Mouse (Mus musculus) layer of hippocampus, adult 9-11 months (tissue): ENCODE data around the gene Spata46.

Source experiments
- DNase-seq: peaks from one replicate; pipeline ENCODE4 v3.0.0; 2022

The Spata46 gene

DNA sequence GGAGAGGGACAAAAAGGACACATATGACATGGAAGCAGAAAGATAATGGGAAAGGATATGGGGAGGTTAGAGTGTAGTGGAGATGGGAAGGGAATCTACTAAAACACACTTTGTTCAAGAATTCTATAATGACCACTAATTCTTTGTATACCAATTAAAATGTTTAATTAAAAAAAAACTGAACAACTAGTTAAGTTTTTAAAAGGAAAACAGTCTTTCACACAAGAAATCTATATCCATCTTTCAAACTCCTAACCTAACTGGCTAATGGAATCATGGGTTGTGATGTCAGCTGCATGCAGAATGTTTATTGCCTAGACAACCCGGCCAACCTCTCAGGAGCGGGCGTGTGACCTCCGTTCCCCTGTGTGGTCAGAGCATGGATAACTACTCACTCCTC, at the start of gene Spata46:
Spata46 (plus strand) TSS at position 301 of the 400 bp plus-strand sequence.
- DNase-seq = no peak

DNA sequence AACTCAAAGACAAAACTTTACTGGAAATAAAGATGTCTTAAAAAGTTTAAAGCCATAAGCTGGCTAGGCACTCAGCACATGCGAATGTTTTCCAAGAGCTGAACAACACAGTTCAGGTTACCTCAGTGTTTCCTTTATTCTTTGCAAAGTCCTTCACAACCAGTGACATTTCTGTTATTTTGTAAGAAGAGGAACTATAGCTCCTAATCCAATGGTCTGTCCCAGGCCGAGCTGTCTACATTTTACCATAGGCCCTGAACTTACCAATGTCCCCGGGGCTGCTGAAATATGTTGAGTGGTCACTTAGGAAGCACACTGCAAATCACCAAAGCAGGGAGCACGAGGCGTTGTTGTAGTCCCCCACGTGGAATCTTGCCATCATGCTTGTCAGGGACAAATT, 38.3 kb upstream of the Spata46 start:
- no peak for DNase-seq

DNA sequence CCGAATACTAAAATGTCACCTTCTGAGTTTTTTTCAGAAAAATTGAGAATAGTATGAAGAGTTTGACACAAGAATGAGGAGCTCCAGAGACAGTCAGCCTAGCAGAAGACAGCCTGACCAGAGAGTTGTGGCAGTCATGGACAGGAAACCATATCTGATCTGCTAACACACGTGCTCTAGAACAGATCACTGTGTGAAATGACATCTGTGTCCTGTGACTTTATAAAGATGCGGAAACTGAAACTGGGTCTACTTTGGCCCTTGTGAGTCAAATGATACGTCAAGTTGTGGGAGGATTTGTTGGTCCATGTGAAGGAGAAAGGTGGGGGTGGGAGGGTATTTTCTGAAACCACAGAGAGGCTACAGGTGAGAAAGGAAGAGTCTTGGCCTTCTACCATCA, 37.9 kb upstream of the Spata46 start:
- no peak for DNase-seq

DNA sequence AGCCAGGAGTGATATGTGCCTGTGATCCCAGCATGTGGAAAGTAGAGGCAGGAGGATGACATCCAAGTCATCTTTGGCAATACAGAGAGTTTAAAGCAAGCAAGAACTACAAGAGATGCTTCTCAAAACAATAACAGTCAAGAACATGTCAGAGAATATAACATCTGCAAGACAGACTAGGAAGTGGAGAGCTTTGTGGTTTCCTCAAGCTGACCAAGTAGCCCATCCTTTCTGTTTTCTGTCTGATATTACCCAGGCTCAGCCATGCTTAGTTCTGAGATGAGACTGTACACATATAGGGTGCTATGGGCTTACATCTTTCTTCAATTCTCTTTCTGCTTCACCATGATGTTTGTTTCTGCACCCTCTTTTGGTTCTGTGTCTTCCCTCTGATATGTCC, 35.4 kb upstream of the Spata46 start:
- no peak for DNase-seq

DNA sequence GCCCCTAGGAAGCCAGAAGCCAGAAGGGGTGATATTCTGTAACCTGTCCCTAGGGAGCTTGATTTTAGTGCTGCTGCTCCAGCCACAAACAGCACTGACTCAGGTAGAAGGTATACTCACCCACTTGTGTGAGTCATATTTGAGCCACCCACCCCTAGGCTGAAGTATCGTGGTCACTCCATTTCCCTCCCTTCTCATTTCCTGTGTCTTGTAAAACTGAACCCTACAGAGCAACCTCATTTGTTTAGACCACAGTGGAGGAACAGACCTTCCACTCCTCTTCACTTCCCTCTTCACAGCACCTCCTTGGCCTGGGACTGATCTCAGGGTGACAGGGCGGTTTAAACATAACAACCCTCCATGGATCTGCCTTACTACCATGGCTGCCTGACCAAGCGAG, 31.6 kb upstream of the Spata46 start, which contains the start of gene Sh2d1b1:
Sh2d1b1 (plus strand) TSS at position 305 of the 400 bp plus-strand sequence.
- no peak for DNase-seq

DNA sequence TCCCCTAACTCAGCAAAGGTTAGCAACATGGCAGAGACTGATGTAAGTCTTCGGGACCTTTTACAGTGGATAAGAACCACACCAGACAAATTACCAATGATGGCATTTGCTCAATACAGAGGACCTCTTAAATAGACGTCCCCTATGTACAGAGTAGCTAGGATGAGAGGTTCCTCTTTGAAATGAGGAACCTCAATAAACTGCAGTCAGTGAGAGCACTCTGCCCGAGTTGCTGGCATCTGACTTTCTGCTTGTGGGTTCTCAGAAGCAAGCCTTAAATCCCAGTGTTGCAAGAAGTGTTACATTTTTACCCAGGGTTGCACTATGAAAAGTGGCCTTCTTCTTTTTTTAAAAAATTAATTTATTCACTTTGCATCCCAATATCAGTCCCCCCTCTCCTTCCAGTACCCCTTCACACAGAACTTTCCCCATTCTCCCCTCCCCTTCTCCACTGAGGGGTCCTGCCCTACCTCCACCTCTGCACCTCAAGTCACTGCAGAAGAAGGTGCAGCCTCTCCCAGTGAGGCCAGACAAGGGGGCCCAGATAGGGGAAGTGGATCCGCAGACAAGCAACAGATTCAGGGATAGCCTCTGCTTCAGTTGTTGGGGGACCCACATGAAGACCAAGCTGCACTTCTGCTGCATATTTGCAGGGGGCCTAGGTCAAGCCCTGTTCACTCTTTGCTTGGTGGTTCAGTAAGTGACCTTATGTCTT, 26.0 kb upstream of the Spata46 start:
- DNase-seq = no peak

DNA sequence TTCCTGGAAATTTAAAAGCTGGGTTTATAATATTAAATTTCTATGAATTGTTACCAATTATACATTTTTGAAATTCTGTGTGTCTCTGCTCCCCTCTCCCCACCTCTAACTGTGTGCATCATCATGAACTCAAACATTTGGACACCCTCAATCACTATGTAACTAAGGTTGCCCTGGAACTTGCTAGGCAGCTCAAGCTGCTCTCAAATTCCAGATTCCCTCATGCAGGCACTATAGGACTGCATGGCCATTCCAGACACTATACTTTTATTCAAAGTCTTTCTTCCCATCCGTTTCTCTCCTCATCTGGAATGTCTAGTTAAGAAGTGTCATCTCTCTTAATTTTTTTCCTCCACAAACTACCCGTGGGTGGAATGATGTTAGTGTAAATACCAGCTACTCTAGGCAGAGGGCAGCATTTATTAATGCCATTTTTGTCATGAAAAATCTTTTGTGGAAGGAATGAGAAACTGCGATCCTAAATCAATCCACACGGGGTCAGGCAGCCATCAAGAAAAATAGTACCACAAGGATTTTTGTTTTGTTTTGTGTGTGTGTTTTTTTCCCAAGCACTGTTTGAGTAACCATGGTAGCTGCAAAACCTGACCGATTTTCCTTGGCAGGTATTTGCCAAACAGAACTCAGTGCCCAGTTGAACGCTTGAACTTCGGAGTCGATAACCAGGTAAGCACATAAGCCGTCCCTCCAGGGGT, 16.2 kb upstream of the Spata46 start:
- DNase-seq = peak; percentile 51

DNA sequence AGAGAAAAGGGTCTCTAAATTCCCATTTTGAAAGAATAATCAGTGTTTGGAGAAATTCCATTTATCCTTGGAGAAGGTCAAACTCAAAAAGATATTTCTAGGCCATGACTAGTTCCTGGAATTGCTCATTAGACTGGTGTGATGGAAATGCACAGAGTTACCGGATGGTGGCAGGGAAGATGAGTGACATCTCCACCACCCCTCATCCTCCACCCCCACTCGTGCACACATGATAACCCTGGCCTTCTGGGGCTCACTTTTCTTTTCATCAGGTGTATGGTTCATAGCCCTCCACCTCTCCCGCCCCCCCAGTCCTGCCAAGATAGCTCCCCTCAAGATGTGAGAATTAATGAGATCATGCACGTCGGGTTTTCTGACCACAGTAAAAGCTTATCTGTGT, 15.3 kb upstream of the Spata46 start:
- no peak for DNase-seq

DNA sequence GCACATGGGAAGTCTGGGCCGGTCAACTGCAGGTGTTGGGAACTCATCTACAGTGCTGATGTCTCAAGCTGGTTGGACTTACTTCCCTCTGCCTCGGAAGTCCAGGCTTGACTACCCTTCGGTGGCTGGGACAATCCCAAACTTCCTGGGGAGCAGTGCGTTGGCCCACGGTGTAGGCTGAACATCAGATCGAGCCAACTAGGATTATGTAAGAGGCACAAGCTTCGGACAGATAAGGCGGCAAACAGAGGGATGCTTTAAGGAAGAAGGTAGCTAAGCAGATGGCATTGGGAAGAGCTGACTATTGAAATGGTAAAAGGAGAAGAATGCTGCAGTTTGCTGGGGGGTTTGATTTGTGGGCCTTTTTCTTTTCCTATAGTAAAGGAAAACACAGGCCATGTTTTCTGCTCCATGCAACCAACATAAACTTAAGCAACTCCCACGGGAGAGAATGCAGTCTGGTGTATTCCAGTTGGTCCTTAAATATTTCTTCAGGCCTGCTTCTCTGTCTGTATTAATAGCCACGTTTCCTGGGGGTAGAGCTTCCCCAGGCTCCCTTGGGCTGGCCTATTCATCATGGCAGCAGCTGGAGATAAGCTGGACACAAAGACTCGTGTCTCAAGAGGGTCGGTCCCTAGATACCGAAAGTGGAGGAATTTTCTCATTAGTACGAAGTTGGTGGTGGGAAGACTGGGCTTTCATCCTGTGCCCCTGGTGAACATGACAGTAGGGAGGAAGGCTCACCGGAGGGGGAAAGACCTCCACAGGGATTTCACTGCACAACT, 13.6 kb upstream of the Spata46 start:
- DNase-seq = peak; percentile 34

DNA sequence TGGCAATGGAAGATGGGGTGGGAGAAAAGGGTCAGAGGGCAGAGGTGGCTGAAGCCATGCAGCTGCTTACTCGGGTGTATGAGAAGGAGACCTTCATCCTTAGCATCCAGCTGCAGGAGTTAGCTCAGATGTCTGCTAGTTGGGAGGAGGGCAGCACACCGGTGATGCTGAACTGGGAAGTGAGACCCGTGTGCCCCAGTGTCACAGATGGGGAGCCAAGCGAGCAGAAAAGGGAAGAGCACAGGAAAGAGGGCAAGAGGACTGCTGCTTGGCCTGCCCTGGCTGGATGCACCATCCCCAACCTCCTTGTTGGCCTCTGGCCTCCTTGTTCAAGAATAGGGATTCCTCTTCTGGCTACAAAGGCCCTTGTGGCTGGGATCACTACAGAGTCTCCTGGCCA, 9.1 kb upstream of the Spata46 start:
- DNase-seq = no peak

DNA sequence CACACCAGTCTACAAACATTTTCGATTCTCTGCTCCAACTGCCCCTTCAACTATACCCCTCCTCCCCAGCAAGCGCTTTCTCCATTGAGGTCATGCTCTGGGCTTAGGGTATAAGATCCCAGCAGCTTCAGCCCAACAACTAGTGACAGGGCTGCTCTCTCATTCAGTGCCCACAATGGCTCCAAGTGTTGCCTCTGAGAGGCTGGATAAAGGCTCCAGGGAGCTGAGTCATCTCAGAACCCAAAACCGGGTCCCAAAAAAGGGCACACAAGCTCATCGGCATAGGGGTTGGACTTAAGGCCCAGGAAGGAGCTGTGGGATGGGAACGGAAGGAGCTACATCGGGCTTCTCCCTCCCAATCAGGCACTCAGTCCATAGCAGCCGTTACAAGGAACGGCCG, 6.9 kb upstream of the Spata46 start:
- DNase-seq = no peak

DNA sequence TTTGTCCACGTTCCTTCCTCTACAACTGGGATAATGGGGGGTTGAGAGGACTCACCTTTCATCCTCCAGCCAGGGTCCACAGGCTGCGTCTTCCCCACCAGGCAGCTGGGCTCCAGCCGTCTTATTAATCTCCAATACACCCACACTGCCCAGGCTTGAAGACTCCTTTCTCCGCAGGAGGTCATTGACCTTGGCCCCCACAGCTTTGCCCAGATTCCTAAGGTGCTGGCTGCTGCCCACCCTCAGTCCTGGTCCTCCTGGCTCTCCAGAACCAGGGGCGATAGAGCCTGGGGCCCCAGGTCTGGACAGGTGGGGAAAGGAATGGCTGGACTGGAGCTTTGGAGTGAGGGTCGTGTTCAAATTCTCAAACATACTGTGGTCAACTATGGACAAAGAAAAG, 6.1 kb upstream of the Spata46 start:
- no peak for DNase-seq

DNA sequence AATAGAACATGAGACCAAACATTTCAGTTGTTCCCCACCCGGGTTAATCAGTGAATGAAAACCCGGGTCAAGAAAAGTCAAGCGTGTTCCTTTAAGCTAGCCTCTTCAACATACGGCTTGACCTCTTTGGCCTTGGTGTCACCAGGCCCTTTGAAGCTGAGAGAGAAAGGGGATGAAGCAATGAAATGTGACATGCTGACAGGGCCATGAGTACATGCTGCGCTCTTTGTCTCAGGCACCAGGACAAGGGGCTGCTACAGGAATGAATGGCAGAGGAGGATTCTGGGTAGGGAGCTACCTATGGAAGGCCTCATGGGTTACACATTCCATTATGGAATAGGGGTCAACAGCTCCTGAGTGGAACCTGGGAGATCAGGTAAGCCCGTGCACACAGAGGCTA, 5.5 kb upstream of the Spata46 start:
- DNase-seq = no peak

DNA sequence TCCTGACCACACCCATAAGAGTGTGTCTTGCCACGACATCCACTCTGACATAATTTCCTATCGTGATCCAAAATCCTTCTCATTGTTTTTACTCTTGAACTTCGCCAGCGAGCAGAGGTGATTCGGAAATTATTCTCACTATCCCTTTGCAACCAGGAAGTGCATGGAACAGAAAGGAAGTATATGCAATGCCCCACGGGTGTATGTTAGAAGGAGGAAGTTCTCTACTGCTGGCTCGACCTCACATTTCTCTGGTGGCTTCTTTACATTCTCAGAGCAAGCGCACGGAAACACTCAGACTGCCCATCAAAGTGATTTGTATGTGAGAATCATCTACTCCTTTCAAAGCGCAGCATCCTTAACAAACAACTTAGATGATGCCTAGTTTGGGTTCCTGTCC, 3.6 kb upstream of the Spata46 start:
- no peak for DNase-seq

DNA sequence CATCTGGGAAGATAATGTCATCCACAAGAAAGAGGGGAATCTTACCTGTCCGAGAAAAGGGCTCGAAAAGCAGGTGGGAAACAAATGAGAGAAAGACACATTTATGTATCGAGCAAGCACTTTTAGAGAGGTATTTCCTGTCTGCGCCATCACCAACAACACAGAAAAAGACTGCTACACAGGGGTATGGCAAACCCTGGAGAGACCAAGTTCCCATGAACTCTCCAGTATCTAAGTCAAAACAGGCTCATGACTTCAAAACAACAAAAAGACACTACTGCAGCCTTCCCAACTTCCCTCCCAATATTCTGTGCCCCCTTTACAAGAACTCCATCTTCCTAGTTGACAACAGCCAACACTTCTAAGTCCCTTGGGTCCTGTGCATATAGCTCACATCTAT, 2.4 kb upstream of the Spata46 start, which contains the start of gene Gm7694:
Gm7694 (minus strand) TSS at position 101 of the 400 bp plus-strand sequence.
- no peak for DNase-seq

DNA sequence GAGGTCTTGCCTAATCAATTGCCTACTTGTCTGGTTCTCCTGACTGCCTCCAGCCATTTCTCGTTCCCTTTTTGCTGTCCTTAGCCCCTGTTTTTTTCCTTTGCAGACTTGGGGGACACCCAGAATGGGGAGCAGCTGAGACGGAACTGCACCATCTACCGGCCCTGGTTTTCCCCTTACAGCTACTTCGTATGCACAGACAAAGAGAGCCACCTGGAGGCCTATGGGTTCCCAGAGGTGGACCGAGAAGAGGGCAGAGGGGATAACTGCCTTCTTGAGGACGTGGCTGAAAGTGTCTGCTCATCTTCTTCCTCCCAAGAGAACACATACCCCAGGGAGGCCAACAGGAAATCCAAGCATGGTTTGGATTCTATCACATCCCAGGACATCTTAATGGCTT, 2.8 kb downstream of the Spata46 start:
- DNase-seq = no peak

DNA sequence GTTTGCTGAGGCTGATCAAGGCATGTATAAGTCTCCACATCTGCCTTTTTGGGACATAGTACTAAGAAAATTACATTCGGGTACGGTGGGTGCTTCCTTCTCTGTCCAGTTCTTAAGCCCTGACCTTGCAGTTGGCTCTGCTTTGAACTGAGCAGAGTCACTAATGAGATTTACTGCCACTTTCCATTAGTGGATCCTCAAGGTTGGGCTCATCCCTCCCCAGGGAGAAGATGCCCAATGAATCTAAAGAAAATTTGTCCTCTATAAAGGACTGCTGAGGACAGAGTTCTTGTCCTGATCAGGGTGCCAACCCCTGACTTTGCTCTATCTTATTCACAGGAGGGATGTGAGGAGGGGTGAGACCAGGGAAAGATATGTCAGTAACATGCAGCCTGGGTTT, 13.4 kb downstream of the Spata46 start:
- DNase-seq = no peak

DNA sequence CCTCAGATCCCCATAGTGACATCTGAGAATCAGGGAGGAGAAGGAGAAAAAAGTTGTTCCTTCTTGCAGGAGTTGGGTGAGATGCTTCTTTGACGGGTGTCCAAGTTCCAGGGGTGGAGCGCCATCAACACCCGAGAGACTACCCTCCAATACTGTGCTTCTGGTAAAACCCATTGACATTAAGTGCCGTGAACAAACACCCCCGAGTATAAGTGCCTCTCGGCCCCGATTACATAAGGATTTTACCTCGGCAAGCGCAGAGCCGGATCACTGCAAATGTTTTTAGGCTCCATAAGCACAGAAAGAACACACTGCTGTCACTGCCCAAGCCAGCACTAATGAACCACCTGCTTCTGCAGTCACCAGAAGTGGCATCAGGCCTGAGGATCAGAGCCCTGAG, 14.4 kb downstream of the Spata46 start:
- no peak for DNase-seq

DNA sequence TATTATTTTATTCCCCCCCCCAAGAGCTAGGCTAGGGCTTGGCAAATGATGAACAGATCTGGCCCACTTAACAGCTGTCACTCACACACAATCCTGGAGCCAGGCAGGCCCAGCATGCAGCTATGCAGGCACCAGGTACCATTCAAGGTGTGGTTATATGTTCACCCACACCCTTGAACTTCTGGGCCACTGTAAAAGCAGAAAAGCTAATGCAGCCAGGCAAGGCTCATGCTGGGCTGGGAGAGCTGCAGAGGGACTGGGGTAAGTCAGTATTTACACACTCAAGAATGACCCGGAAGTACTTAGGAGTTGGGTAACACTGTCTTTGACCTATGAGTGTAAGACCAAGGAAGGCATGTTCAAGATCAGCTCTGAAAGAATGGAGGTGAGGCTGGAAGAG, 15.7 kb downstream of the Spata46 start:
- DNase-seq = no peak

DNA sequence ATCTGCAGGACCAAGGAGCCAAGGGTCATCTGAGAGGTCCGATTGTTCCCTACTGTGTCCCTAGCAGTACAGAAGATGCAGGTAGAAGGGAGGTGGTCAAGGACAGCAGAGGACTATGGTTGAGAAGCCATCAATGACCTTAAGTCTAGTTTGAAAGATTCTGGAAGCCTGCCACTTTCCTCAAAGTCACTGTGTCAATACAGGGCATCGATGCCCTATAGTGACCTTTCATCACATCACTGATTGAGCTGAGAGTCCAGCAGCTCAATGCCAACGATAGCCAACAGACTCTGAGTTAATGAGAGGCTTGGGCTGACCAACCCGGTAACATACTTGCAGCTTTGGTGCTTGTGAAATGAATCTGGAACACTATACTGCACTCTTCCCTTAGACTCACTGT, 16.7 kb downstream of the Spata46 start:
- no peak for DNase-seq

DNA sequence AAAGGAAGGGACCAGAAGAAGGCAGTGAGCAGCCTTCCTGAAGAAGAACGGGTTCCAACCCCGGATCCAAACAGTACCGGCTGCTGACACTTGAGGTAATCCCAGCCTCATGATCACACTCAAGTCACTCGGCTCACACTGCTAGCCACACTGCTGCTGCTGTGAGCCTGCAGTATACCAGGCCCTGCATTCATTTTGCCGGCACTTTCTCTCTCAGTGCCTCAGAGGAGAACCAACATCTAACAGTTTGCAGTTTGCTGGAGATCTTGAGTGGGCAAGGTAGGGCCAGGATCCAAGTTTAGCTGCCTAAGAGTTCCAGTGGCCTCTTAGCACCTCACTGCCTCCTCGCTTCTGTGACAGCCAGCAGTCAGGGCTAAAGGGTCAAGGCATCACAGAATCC, 23.3 kb downstream of the Spata46 start:
- no peak for DNase-seq

DNA sequence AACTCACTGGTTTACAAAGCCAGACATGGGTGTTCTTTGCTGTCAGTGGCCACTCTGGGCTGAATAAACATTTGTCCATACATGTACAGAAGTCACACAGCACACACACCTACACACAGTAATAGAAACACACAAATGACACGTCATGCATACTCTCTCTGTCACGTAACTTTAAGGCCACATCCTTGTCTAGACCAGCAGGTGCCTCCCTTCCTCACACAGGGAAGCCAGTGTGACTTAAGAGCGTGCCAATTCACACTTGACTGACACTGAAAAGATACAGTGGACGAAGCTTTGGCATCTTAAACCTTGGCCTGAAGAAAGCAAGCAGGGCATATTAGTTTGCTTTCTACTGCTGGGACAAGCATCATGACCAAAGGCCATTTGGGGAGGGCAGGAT, 24.2 kb downstream of the Spata46 start:
- no peak for DNase-seq

DNA sequence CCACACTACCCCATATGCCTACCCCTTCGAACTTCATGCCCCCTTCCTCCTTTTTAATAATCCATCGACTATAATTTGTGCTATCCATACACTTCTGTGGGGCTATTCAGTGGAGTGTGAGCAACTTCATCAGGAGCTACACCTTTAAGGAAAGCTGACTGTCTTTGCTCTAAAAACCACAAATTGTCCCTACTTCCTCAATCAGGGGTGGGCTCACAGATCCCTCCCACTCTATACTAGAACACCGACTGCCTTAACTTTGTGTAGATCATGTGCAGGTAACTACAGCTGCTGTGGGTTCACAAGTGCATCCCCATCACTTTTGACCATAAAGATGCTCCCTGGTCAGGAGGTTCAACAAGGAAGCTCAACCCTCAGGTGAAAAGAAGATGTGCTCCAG, 31.3 kb downstream of the Spata46 start:
- no peak for DNase-seq

DNA sequence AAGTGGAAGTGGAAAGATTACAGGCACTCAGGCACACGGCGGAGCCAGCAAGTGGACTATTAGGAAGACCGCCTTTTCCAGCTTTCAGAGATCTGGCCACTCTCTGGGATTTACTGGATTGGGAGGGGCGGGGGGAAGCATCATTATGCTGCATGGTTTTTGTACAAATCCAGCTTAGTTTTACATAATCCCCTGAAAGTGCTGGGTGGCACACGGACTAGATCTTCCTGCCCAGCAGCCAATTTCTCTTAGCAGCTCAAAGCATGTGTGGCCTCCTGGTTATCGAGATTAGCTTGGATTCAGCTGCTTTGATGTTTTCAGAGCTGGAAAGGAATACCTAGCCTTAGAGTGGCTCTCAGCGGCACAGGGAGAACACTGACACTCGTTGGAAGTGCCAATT, 34.5 kb downstream of the Spata46 start:
- no peak for DNase-seq
